Mouse (Mus musculus) kidney, adult 2 months (tissue): ENCODE data around the gene Nlgn3.

Experiments
- CTCF ChIP-seq: fragments of 200-500 bp; conservative IDR thresholded peaks from 2 replicates; pipeline ENCODE4 v1.5.1; 2011; ENCODE audit warnings: low read depth, mild to moderate bottlenecking, control low read depth, low read length, moderate library complexity, mixed read lengths; ENCODE audit not compliant: insufficient read depth, insufficient read length
- POLR2A ChIP-seq: fragments of 200-500 bp; IDR thresholded peaks from one replicate; pipeline ENCODE4 v1.6.1; 2011; ENCODE audit warnings: low read depth, low read length, control low read depth

GRCm38 (mm10) chrX:101351188-101351587 lies 52.2 kb downstream of the Nlgn3 start:
- no peak for TF ChIP-seq POLR2A
- no peak for TF ChIP-seq CTCF
